Mouse (Mus musculus) liver, embryonic 15.5 days (tissue): ENCODE measurements around the gene Olfr481. TPM values are rescaled to one million over a fixed set of nuclear protein-coding genes. Genes with fewer than 3 reads are reported as not detected.

ENCODE experiments used
- ATAC-seq: fragments of 200-750 bp; cut with Nextera tagmentation; 2 replicates; pipeline ENCODE4 v1.8.0; 2017; ENCODE audit warnings: moderate number of reproducible peaks, mild to moderate bottlenecking, moderate library complexity; ENCODE audit not compliant: insufficient read depth
- H3K27ac ChIP-seq: fragments of 300-500 bp; sonication (generic); replicated peaks from 2 replicates; pipeline ENCODE4 v1.5.1; 2015; ENCODE audit warnings: mild to moderate bottlenecking, inconsistent platforms
- H3K27me3 ChIP-seq: fragments of 300-500 bp; sonication (generic); 2 replicates; pipeline ENCODE4 v1.6.1; 2015; ENCODE audit warnings: mild to moderate bottlenecking, inconsistent platforms
- H3K36me3 ChIP-seq: fragments of 300-500 bp; sonication (generic); replicated peaks from 2 replicates; pipeline ENCODE4 v1.6.1; 2015; ENCODE audit warnings: moderate library complexity, mild to moderate bottlenecking, inconsistent platforms
- H3K4me1 ChIP-seq: fragments of 300-500 bp; sonication (generic); replicated peaks from 2 replicates; pipeline ENCODE4 v1.6.1; 2015; ENCODE audit warnings: inconsistent platforms
- H3K4me2 ChIP-seq: fragments of 300-500 bp; sonication (generic); 2 replicates; pipeline ENCODE4 v1.6.1; 2015; ENCODE audit warnings: moderate library complexity, mild to moderate bottlenecking, inconsistent platforms
- H3K4me3 ChIP-seq: fragments of 300-500 bp; sonication (generic); replicated peaks from 2 replicates; pipeline ENCODE4 v1.5.1; 2015; ENCODE audit warnings: mild to moderate bottlenecking, inconsistent platforms
- H3K9ac ChIP-seq: fragments of 300-500 bp; sonication (generic); 2 replicates; pipeline ENCODE4 v1.6.1; 2015; ENCODE audit warnings: moderate library complexity, mild to moderate bottlenecking, inconsistent platforms
- H3K9me3 ChIP-seq: fragments of 300-500 bp; sonication (generic); replicated peaks from 2 replicates; pipeline ENCODE4 v1.6.1; 2016; ENCODE audit warnings: inconsistent platforms
- WGBS: fragments of 180-500 bp; shearing (Covaris S2); methylation state at CpG from one replicate; pipeline ENCODE4 v1.1.7; 2015; ENCODE audit warnings: mixed read lengths; ENCODE audit not compliant: insufficient replicate concordance; 5-methylcytosine and 5-hydroxymethylcytosine counted together
- polyA plus RNA-seq: library from polyadenylated mRNA; unstranded; fragments of >200 nt; fragmentation: Nextera tagmentation; extraction: Ambion mirVana; gene quantifications from 2 replicates; pipeline ENCODE4 v1.2.1, GENCODE M21; 2015

Olfr481 gene
- polyA plus RNA-seq = not detected in 2 replicates

GRCm38 (mm10) chr7:108079555-108079954 is at the start of gene Olfr481:
Olfr481 (plus strand) TSS chr7:108079855.
- no peaks in the 10 kb centered on the region for H3K9me3 ChIP-seq
- H3K9ac ChIP-seq = no peak within 1 kb of the TSS
- no peak for ATAC-seq
- H3K27me3 ChIP-seq = no peaks in the 10 kb centered on the region
- no peaks in the 10 kb centered on the region for H3K36me3 ChIP-seq
- H3K4me2 ChIP-seq = no peak within 1 kb of the TSS
- no peak within 1 kb of the TSS for H3K27ac ChIP-seq
- no peaks in the 10 kb centered on the region for H3K4me1 ChIP-seq
- H3K4me3 ChIP-seq = no peak within 1 kb of the TSS

GRCm38 (mm10) chr7:108033889-108034288 is 45.8 kb upstream of the Olfr481 start, which contains the start of gene Olfr478:
Olfr478 (minus strand) TSS chr7:108033989.
- no peak within 1 kb of the TSS for H3K27ac ChIP-seq
- no peak within 1 kb of the TSS for H3K9ac ChIP-seq
- H3K27me3 ChIP-seq = no peaks in the 10 kb centered on the region
- H3K4me2 ChIP-seq = no peak within 1 kb of the TSS
- WGBS = 53% methylated on average over 3 of the region's 3 CpGs
- H3K9me3 ChIP-seq = no peaks in the 10 kb centered on the region
- ATAC-seq = no peak
- H3K36me3 ChIP-seq = no peaks in the 10 kb centered on the region
- no peak within 1 kb of the TSS for H3K4me3 ChIP-seq
- no peaks in the 10 kb centered on the region for H3K4me1 ChIP-seq

GRCm38 (mm10) chr7:108050393-108050792 is 29.3 kb upstream of the Olfr481 start, which contains the start of gene Olfr479:
Olfr479 (plus strand) TSS chr7:108050693.
- 57% methylated on average over 2 of the region's 2 CpGs for WGBS
- no peaks in the 10 kb centered on the region for H3K4me1 ChIP-seq
- H3K36me3 ChIP-seq = no peaks in the 10 kb centered on the region
- no peak within 1 kb of the TSS for H3K4me3 ChIP-seq
- H3K9me3 ChIP-seq = no peaks in the 10 kb centered on the region
- H3K27ac ChIP-seq = no peak within 1 kb of the TSS
- H3K4me2 ChIP-seq = no peak within 1 kb of the TSS
- H3K27me3 ChIP-seq = no peaks in the 10 kb centered on the region
- H3K9ac ChIP-seq = no peak within 1 kb of the TSS
- no peak for ATAC-seq

GRCm38 (mm10) chr7:108067246-108067645 is 12.4 kb upstream of the Olfr481 start, which contains the start of gene Olfr480:
Olfr480 (minus strand) TSS chr7:108067346.
- no peaks in the 10 kb centered on the region for H3K4me1 ChIP-seq
- no peak within 1 kb of the TSS for H3K4me3 ChIP-seq
- H3K4me2 ChIP-seq = no peak within 1 kb of the TSS
- WGBS = 59% methylated on average over 1 of the region's 1 CpGs
- no peak within 1 kb of the TSS for H3K27ac ChIP-seq
- H3K9ac ChIP-seq = no peak within 1 kb of the TSS
- no peaks in the 10 kb centered on the region for H3K36me3 ChIP-seq
- 0 out of 2 replicates have a peak, but pooled peaks cover 3% of the 10 kb centered on the region for H3K9me3 ChIP-seq
- H3K27me3 ChIP-seq = no peaks in the 10 kb centered on the region
- ATAC-seq = no peak

GRCm38 (mm10) chr7:108097486-108097885 is 17.8 kb downstream of the Olfr481 start, which contains the start of gene Olfr482:
Olfr482 (minus strand) TSS chr7:108097586.
- Histone ChIP-seq H3K9me3 (no peaks in the 10 kb centered on the region), H3K27me3 (no peaks in the 10 kb centered on the region), H3K27ac (no peak within 1 kb of the TSS), H3K36me3 (no peaks in the 10 kb centered on the region), H3K4me3 (no peak within 1 kb of the TSS), H3K4me1 (no peaks in the 10 kb centered on the region), H3K4me2 (no peak within 1 kb of the TSS), H3K9ac (no peak within 1 kb of the TSS)
- WGBS = 41% methylated on average over 1 of the region's 1 CpGs
- ATAC-seq = no peak

GRCm38 (mm10) chr7:108100549-108100948 is 20.9 kb downstream of the Olfr481 start, which contains the start of gene Olfr483:
Olfr483 (plus strand) TSS chr7:108100849.
- 65% methylated on average over 1 of the region's 1 CpGs for WGBS

GRCm38 (mm10) chr7:108120681-108121080 is 41.0 kb downstream of the Olfr481 start:
- H3K4me2 ChIP-seq = no peak overlapping the region
- H3K27ac ChIP-seq = no peak overlapping the region
- no peaks in the 10 kb centered on the region for H3K9me3 ChIP-seq
- 0% methylated on average over 1 of the region's 1 CpGs for WGBS
- no peak overlapping the region for H3K4me3 ChIP-seq
- H3K4me1 ChIP-seq = no peaks in the 10 kb centered on the region
- no peak for ATAC-seq
- no peak overlapping the region for H3K9ac ChIP-seq
- H3K27me3 ChIP-seq = no peaks in the 10 kb centered on the region
- no peaks in the 10 kb centered on the region for H3K36me3 ChIP-seq

More at GRCm38 (mm10) chr7:108100549-108100948, 20.9 kb downstream of the Olfr481 start, which contains the start of gene Olfr483:
- Histone ChIP-seq H3K27me3 (no peaks in the 10 kb centered on the region), H3K4me3 (no peak within 1 kb of the TSS), H3K27ac (no peak within 1 kb of the TSS), H3K36me3 (no peaks in the 10 kb centered on the region), H3K9ac (no peak within 1 kb of the TSS), H3K4me2 (no peak within 1 kb of the TSS), H3K4me1 (no peaks in the 10 kb centered on the region), H3K9me3 (no peaks in the 10 kb centered on the region)
- no peak for ATAC-seq

GRCm38 (mm10) chr7:108121416-108121815 is 41.8 kb downstream of the Olfr481 start:
- no peak for ATAC-seq
- H3K9ac ChIP-seq = no peak overlapping the region
- no peaks in the 10 kb centered on the region for H3K36me3 ChIP-seq
- H3K4me2 ChIP-seq = no peak overlapping the region
- H3K4me1 ChIP-seq = no peaks in the 10 kb centered on the region
- no peaks in the 10 kb centered on the region for H3K9me3 ChIP-seq
- WGBS = 20% methylated on average over 1 of the region's 1 CpGs
- no peak overlapping the region for H3K4me3 ChIP-seq
- no peaks in the 10 kb centered on the region for H3K27me3 ChIP-seq
- no peak overlapping the region for H3K27ac ChIP-seq

GRCm38 (mm10) chr7:108127349-108127748 is 47.7 kb downstream of the Olfr481 start, which contains the start of gene Olfr484:
Olfr484 (minus strand) TSS chr7:108127449.
- ATAC-seq = no peak
- Histone ChIP-seq H3K9ac (no peak within 1 kb of the TSS), H3K4me1 (no peaks in the 10 kb centered on the region), H3K9me3 (no peaks in the 10 kb centered on the region; the same call in 1 of the 2 replicates), H3K4me2 (no peak within 1 kb of the TSS), H3K27ac (no peak within 1 kb of the TSS), H3K27me3 (no peaks in the 10 kb centered on the region), H3K36me3 (no peaks in the 10 kb centered on the region), H3K4me3 (no peak within 1 kb of the TSS)

Other genes starting within 250 kb of the Olfr481 start
- gene Olfr470, start 232.4 kb upstream of the Olfr481 start, polyA plus RNA-seq = not detected in 2 replicates
- gene Olfr472, start 182.0 kb upstream of the Olfr481 start, polyA plus RNA-seq = not detected in 2 replicates
- gene Olfr473, start 149.4 kb upstream of the Olfr481 start, polyA plus RNA-seq = not detected in 2 replicates
- not detected in 2 replicates for gene Olfr474, start 125.2 kb upstream of the Olfr481 start, polyA plus RNA-seq
- gene Olfr476, start 115.1 kb upstream of the Olfr481 start, polyA plus RNA-seq = not detected in 2 replicates
- not detected in 2 replicates for gene Olfr477, start 93.2 kb upstream of the Olfr481 start, polyA plus RNA-seq
- gene Olfr478, start 45.9 kb upstream of the Olfr481 start, polyA plus RNA-seq = not detected in 2 replicates
- gene Olfr479, start 29.2 kb upstream of the Olfr481 start, polyA plus RNA-seq = not detected in 2 replicates
- not detected in 2 replicates for gene Olfr480, start 12.5 kb upstream of the Olfr481 start, polyA plus RNA-seq
- 0.09 TPM in 1 of 2 replicates, not detected in the other for gene Olfr482, start 17.7 kb downstream of the Olfr481 start, polyA plus RNA-seq
- gene Olfr483, start 21.0 kb downstream of the Olfr481 start, polyA plus RNA-seq = not detected in 2 replicates
- not detected in 2 replicates for gene Olfr484, start 47.6 kb downstream of the Olfr481 start, polyA plus RNA-seq
- not detected in 2 replicates for gene Olfr485, start 80.0 kb downstream of the Olfr481 start, polyA plus RNA-seq
- not detected in 2 replicates for gene Olfr486, start 92.9 kb downstream of the Olfr481 start, polyA plus RNA-seq
- gene Olfr487, start 134.8 kb downstream of the Olfr481 start, polyA plus RNA-seq = not detected in 2 replicates
- not detected in 2 replicates for gene Olfr488, start 178.5 kb downstream of the Olfr481 start, polyA plus RNA-seq
- gene Olfr490, start 209.1 kb downstream of the Olfr481 start, polyA plus RNA-seq = not detected in 2 replicates
- not detected in 2 replicates for gene Olfr491, start 233.6 kb downstream of the Olfr481 start, polyA plus RNA-seq
- gene Olfr492, start 243.8 kb downstream of the Olfr481 start, polyA plus RNA-seq = not detected in 2 replicates